Mouse (Mus musculus): ENCODE results near the gene Fanci. TPM values are rescaled to one million over a fixed set of nuclear protein-coding genes. Genes with fewer than 3 reads are reported as not detected.

Fanci gene
- polyA plus RNA-seq, 1 experiment from 2014 or later = 6.9 TPM

DNA sequence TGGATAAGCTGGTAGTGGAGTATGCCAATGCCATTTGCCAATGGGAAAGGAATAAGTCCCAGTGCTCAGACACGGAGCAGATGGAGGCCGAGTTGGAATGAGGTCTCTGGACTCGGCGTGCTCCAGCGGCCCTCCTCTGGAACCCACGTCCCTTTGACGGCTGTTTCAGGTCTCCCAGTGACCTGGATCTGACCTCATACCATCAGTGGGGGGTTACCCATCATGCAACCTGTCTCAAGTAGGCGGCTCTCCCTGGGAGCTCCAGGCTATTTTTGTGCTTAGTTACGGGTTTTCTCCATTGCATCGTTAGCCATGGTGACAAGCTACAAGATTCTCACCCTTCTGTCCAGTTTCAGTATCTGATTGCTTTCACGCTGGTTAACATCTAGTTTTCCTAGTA lies 31.7 kb upstream of the Fanci start:
- no peak overlapping the region for H3K4me3 ChIP-seq (ENCODE audit: low read depth, low read length)
- DNase-seq (ENCODE audit: low spot score) (no peak), ATAC-seq (no peak)
- H3K27me3 ChIP-seq (replicated peaks; ENCODE audit: control insufficient read depth, insufficient read depth, low read length) = no peaks in the 10 kb centered on the region
- H3K36me3 ChIP-seq (ENCODE audit: control insufficient read depth, insufficient read depth, low read length) = peaks cover 72% of the 10 kb centered on the region
- H3K4me2 ChIP-seq (ENCODE audit: low read length) = no peak overlapping the region
- 71% methylated on average over 11 of the region's 11 CpGs for WGBS
- no peak overlapping the region for H3K9ac ChIP-seq (ENCODE audit: low read length)
- no peak overlapping the region for H3K27ac ChIP-seq (ENCODE audit: low read depth, low read length)
- peaks cover 3% of the 10 kb centered on the region; the same call in 1 of the 2 replicates for H3K4me1 ChIP-seq (ENCODE audit: control insufficient read depth, insufficient read depth, low read length)
- no peaks in the 10 kb centered on the region for H3K9me3 ChIP-seq (replicated peaks; ENCODE audit: control insufficient read depth, low read length)

DNA sequence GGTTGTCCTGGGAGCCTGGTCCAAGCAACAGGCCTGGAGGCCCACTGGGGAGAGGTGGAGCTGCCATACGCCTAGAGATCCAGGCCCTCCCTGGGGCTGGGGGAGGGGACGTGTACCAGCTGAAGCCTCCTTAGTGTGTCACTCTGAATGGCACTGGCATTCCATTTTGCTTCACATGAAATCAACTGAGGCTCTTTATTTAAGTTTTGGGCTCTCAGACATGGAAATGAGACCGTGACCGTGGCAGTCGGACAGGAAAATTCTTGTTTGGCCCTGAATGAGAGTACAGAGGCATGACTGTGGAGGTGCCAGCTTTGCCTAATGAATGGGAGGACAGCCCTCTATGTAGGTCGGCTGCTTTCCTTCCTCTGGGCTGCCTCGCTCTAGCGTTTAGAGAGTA lies 29.5 kb upstream of the Fanci start:
- ATAC-seq = peak; percentile 90
- Histone ChIP-seq H3K4me3 (ENCODE audit: low read depth, low read length) (no peak overlapping the region), H3K4me2 (ENCODE audit: low read length) (no peak overlapping the region), H3K4me1 (ENCODE audit: control insufficient read depth, insufficient read depth, low read length) (peaks cover 3% of the 10 kb centered on the region; the same call in 1 of the 2 replicates), H3K27ac (ENCODE audit: low read depth, low read length) (peak overlapping the region; percentile 80), H3K9me3 (replicated peaks; ENCODE audit: control insufficient read depth, low read length) (no peaks in the 10 kb centered on the region), H3K36me3 (ENCODE audit: control insufficient read depth, insufficient read depth, low read length) (peaks cover 59% of the 10 kb centered on the region), H3K9ac (ENCODE audit: low read length) (no peak overlapping the region), H3K27me3 (replicated peaks; ENCODE audit: control insufficient read depth, insufficient read depth, low read length) (no peaks in the 10 kb centered on the region)
- WGBS = 29% methylated on average over 8 of the region's 8 CpGs
- peak; percentile 86 for DNase-seq (ENCODE audit: low spot score)

DNA sequence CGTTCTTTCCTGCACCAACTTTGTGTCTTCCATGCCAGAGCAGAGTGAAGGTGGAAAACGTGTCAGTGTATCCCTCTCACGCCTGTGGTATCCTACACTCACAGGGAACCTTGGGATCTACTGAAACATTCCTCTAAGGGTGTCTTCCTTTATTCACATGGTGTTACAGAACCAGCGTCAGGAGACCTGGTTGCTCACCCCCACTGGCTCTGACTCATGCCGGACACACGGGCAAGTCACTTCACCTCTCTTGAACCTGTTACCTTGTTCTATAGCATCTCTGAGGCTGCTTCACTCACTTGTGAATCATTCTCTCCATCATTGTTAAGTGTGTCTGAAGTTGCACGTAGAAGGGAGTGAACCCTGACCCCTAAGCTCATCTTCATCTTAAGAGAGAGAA lies 28.9 kb upstream of the Fanci start:
- peaks cover 3% of the 10 kb centered on the region; the same call in 1 of the 2 replicates for H3K4me1 ChIP-seq (ENCODE audit: control insufficient read depth, insufficient read depth, low read length)
- ATAC-seq = 0 out of 2 replicates have a peak, but pooled peaks have one; percentile 11

DNA sequence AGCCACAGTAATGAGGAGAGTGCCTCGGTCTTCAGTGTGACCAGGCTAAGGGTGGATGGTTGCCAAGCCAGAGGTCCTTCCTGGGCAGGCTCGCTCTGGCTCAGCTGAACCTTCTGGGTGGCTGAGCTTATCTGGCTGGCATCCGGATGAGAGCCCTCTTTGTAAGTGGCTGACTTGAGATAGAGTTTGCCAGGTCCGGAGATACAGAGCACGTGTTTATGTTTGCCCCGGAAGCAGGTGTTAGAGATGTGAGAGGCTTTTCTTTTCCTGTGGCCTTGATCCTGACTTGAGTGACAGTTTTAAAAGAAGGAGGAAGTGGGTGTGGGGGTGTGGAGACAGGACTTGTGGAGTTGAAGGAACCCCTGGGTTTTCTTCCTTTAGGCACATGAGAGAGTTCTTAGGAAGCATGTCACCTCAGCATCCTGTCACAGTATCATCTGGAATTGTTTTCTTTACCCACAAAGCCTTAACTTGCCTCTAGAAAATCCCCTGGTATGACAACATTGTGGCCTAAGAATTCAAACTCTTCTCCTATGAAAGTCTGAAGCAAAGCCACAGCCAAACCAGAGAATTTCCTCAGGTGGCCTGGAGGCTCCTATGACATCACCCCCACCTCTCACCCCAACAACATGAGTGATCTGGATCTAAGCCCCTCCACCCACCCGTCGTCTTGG lies 28.2 kb upstream of the Fanci start:
- Histone ChIP-seq H3K27ac (ENCODE audit: low read depth, low read length) (peak overlapping the region; percentile 80; the same call in 1 of the 2 replicates), H3K4me1 (ENCODE audit: control insufficient read depth, insufficient read depth, low read length) (peaks cover 3% of the 10 kb centered on the region; the same call in 1 of the 2 replicates), H3K36me3 (ENCODE audit: control insufficient read depth, insufficient read depth, low read length) (peaks cover 47% of the 10 kb centered on the region), H3K27me3 (replicated peaks; ENCODE audit: control insufficient read depth, insufficient read depth, low read length) (no peaks in the 10 kb centered on the region), H3K4me2 (ENCODE audit: low read length) (no peak overlapping the region), H3K9ac (ENCODE audit: low read length) (no peak overlapping the region), H3K4me3 (ENCODE audit: low read depth, low read length) (no peak overlapping the region), H3K9me3 (replicated peaks; ENCODE audit: control insufficient read depth, low read length) (no peaks in the 10 kb centered on the region)
- WGBS = 53% methylated on average over 8 of the region's 8 CpGs
- ATAC-seq = 0 out of 2 replicates have a peak, but pooled peaks have one; percentile 49
- peak; percentile 52 for DNase-seq (ENCODE audit: low spot score)

More for the DNA sequence above, 28.9 kb upstream of the Fanci start:
- WGBS = 84% methylated on average over 7 of the region's 7 CpGs
- no peak overlapping the region for H3K4me3 ChIP-seq (ENCODE audit: low read depth, low read length)
- H3K9me3 ChIP-seq (replicated peaks; ENCODE audit: control insufficient read depth, low read length) = no peaks in the 10 kb centered on the region
- no peak overlapping the region for H3K9ac ChIP-seq (ENCODE audit: low read length)
- H3K4me2 ChIP-seq (ENCODE audit: low read length) = no peak overlapping the region
- H3K27ac ChIP-seq (ENCODE audit: low read depth, low read length) = peak overlapping the region; percentile 80
- peaks cover 54% of the 10 kb centered on the region for H3K36me3 ChIP-seq (ENCODE audit: control insufficient read depth, insufficient read depth, low read length)
- H3K27me3 ChIP-seq (replicated peaks; ENCODE audit: control insufficient read depth, insufficient read depth, low read length) = no peaks in the 10 kb centered on the region
- no peak for DNase-seq (ENCODE audit: low spot score)

DNA sequence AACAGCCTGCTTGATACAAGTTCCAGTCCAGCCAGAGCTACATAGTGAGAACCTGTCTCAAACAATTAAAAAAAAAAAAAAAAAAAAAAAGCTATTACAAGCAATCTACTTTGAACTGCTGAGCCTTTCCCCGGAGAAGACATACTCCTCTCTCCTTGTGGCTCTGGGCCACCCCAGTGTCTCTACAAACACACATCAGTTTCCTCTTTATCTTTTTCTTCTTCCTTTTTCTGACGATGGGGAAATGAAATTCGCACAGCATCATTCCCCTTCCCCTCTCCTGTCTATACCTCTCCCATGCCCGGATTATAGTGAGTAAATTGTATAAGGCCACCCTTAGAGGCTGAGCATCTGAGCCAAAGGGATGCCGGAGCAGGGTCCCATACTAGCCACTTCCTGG lies 23.1 kb upstream of the Fanci start:
- DNase-seq (ENCODE audit: low spot score) (no peak), ATAC-seq (no peak)
- Histone ChIP-seq H3K27me3 (replicated peaks; ENCODE audit: control insufficient read depth, insufficient read depth, low read length) (no peaks in the 10 kb centered on the region), H3K36me3 (ENCODE audit: control insufficient read depth, insufficient read depth, low read length) (peaks cover 6% of the 10 kb centered on the region; the same call in 1 of the 2 replicates), H3K4me2 (ENCODE audit: low read length) (no peak overlapping the region), H3K9ac (ENCODE audit: low read length) (no peak overlapping the region), H3K4me1 (ENCODE audit: control insufficient read depth, insufficient read depth, low read length) (no peaks in the 10 kb centered on the region), H3K9me3 (replicated peaks; ENCODE audit: control insufficient read depth, low read length) (no peaks in the 10 kb centered on the region), H3K4me3 (ENCODE audit: low read depth, low read length) (no peak overlapping the region), H3K27ac (ENCODE audit: low read depth, low read length) (no peak overlapping the region)
- 90% methylated on average over 5 of the region's 5 CpGs for WGBS

DNA sequence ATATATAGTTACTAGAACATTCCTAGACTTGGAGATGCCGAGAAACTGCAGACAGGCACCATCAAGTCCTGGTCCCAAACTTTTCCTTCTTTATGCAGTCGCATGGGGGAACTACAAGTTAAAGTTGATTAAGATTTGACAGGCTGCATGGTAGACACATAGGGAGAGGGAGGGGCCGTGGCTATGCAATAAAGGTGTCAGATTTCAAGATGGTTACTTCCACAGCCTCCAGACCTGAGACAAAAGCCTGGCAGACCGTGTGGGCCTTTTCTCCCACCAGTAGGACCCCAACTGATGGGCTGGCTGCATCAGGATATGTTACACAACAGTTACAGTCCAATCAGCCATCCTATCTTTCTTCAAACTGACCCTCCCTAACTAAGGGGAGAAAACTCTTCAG lies 22.3 kb upstream of the Fanci start:
- H3K27ac ChIP-seq (ENCODE audit: low read depth, low read length) = no peak overlapping the region
- no peak for ATAC-seq
- WGBS = 49% methylated on average over 4 of the region's 4 CpGs

DNA sequence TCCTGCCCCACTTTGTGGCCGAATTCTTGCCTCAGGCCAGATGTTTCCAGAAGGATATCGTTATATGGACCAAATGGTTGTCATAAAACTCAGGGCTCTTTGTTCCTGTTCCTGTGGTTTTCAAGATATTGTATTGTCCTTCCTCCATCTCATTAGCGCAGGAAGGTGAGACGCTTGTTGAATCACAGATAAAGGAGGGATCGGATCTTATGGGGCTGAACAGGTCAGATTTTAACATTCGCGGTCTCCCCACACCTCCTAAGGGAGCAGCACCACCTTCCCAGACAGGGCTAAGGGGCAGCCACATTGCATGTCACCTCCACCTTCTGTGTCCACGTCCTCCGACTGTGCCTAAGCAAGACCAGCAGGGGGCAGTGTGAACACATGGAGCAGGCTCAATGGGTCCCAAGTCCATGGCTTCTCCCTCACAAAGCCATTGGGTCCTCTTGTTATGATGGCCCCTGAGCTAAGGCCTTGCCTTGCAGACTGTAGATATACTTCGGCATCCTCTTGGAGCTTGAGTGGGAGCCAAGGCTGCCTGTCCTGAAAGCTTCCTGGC lies 20.3 kb upstream of the Fanci start:
- Histone ChIP-seq H3K27me3 (replicated peaks; ENCODE audit: control insufficient read depth, insufficient read depth, low read length) (no peaks in the 10 kb centered on the region), H3K27ac (ENCODE audit: low read depth, low read length) (no peak overlapping the region), H3K4me3 (ENCODE audit: low read depth, low read length) (no peak overlapping the region), H3K9ac (ENCODE audit: low read length) (no peak overlapping the region), H3K36me3 (ENCODE audit: control insufficient read depth, insufficient read depth, low read length) (peaks cover 4% of the 10 kb centered on the region; the same call in 1 of the 2 replicates), H3K4me2 (ENCODE audit: low read length) (no peak overlapping the region), H3K9me3 (replicated peaks; ENCODE audit: control insufficient read depth, low read length) (no peaks in the 10 kb centered on the region), H3K4me1 (ENCODE audit: control insufficient read depth, insufficient read depth, low read length) (no peaks in the 10 kb centered on the region)
- ATAC-seq (peak; percentile 80), DNase-seq (ENCODE audit: low spot score) (peak; percentile 84)
- 47% methylated on average over 10 of the region's 10 CpGs for WGBS

More for the DNA sequence above, 22.3 kb upstream of the Fanci start:
- DNase-seq (ENCODE audit: low spot score) = no peak
- Histone ChIP-seq H3K9ac (ENCODE audit: low read length) (no peak overlapping the region), H3K4me1 (ENCODE audit: control insufficient read depth, insufficient read depth, low read length) (no peaks in the 10 kb centered on the region), H3K27me3 (replicated peaks; ENCODE audit: control insufficient read depth, insufficient read depth, low read length) (no peaks in the 10 kb centered on the region), H3K4me2 (ENCODE audit: low read length) (no peak overlapping the region), H3K4me3 (ENCODE audit: low read depth, low read length) (no peak overlapping the region), H3K36me3 (ENCODE audit: control insufficient read depth, insufficient read depth, low read length) (peaks cover 6% of the 10 kb centered on the region; the same call in 1 of the 2 replicates), H3K9me3 (replicated peaks; ENCODE audit: control insufficient read depth, low read length) (no peaks in the 10 kb centered on the region)

DNA sequence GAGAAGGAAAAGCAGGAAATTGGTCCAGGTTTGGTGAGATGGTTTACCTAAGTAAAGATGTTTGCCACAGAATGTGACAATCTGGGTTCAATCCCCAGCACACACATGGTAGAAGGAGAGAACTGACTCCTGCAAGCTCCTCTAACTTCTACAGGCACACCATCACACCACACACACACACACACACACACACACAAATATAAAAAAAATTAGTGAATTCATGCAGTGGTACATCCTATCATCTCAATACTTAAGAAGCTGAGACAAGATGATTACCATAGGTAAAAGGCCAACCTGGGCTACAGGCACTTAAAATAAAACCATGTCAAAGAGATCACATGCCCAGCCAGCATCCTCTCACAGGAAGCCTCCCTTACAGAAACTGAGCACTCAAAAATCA lies 17.7 kb upstream of the Fanci start:
- ATAC-seq (no peak), DNase-seq (ENCODE audit: low spot score) (no peak)
- Histone ChIP-seq H3K36me3 (ENCODE audit: control insufficient read depth, insufficient read depth, low read length) (peaks cover 5% of the 10 kb centered on the region; the same call in 1 of the 2 replicates), H3K4me2 (ENCODE audit: low read length) (no peak overlapping the region), H3K27me3 (replicated peaks; ENCODE audit: control insufficient read depth, insufficient read depth, low read length) (no peaks in the 10 kb centered on the region), H3K9ac (ENCODE audit: low read length) (no peak overlapping the region), H3K4me1 (ENCODE audit: control insufficient read depth, insufficient read depth, low read length) (no peaks in the 10 kb centered on the region), H3K9me3 (replicated peaks; ENCODE audit: control insufficient read depth, low read length) (no peaks in the 10 kb centered on the region), H3K27ac (ENCODE audit: low read depth, low read length) (no peak overlapping the region), H3K4me3 (ENCODE audit: low read depth, low read length) (no peak overlapping the region)

DNA sequence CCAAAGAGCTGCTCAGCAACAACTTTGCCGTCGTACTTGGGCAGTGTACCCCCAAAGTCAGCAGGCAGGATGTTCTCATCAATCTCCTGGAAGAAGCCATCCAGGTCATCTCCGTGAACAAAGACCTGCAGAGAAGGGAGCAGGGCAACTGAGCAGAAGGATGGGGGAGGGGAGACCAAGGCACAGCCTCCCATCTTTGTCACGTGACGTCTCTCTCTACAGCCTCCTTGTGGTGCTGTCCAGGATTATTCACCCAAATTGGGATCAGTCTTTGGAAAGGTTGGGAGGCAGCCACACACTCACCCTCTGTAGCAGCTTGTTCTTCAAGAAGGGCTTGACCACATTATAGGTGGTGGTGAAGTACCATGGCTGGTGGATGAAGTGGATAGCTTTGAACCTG lies 16.1 kb upstream of the Fanci start:
- WGBS = 81% methylated on average over 5 of the region's 5 CpGs
- Histone ChIP-seq H3K9ac (ENCODE audit: low read length) (no peak overlapping the region), H3K4me2 (ENCODE audit: low read length) (no peak overlapping the region), H3K9me3 (replicated peaks; ENCODE audit: control insufficient read depth, low read length) (no peaks in the 10 kb centered on the region), H3K36me3 (ENCODE audit: control insufficient read depth, insufficient read depth, low read length) (peaks cover 12% of the 10 kb centered on the region), H3K4me3 (ENCODE audit: low read depth, low read length) (no peak overlapping the region), H3K27ac (ENCODE audit: low read depth, low read length) (no peak overlapping the region), H3K4me1 (ENCODE audit: control insufficient read depth, insufficient read depth, low read length) (no peaks in the 10 kb centered on the region), H3K27me3 (replicated peaks; ENCODE audit: control insufficient read depth, insufficient read depth, low read length) (no peaks in the 10 kb centered on the region)
- no peak for ATAC-seq
- no peak for DNase-seq (ENCODE audit: low spot score)
